Mouse (Mus musculus) testis, adult 2 months (tissue): ENCODE measurements around the gene Sugt1.

Experiments used
- CTCF ChIP-seq: fragments of 200-500 bp; IDR thresholded peaks from 2 replicates; pipeline ENCODE4 v1.5.1; 2012; ENCODE audit warnings: low read depth, mild to moderate bottlenecking, inconsistent platforms, low read length, moderate library complexity; ENCODE audit not compliant: control insufficient read depth, insufficient read depth, insufficient replicate concordance
- POLR2A ChIP-seq: fragments of 200-500 bp; IDR thresholded peaks from 2 replicates; pipeline ENCODE4 v1.6.1; 2012; ENCODE audit warnings: low read depth, mild to moderate bottlenecking, inconsistent platforms, low read length, moderate library complexity; ENCODE audit not compliant: control insufficient read depth

DNA sequence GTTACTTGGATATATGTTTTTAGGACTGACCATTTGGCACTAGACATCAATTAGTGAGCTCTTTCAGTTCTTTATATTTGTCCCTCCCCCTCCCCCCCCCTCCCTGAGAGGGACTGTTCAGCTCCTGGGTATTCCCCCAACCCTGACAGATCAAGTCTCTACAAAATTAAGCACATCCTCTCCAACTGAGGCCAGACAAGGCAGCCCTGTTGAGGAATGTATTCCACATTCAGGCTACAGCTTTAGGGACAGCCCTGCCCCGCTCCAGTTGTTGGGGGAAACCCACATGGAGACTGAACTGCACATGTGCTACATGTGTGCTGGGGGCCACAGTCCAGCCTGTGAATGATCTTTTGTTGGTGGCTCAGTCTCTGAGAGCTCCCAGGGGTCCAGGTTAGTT, 34.6 kb upstream of the Sugt1 start:
- TF ChIP-seq CTCF: no peak
- no peak for TF ChIP-seq POLR2A
